9 mouse cellular contexts compared by ENCODE assay signal in the genomic region with DNA sequence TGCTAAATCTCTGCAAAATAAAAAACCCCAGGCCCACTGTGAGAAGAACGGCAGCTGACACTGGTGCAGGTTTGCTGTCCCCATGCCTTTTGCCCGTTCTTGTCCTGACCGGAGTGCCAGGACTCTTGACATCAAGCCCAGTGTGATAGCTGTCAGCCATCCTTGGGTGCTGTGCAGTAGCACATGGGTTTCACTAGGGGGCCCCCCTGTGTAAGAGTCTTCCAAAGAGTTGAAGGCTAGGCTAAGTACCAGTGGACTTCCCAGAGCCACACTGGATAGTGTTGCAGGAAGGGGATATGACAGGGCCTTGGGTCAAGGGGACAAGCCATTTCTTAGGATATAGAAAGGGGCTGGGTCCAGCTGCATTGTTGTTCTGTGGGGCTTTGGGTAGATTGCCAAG. TPM values are rescaled to one million over a fixed set of nuclear protein-coding genes. Genes with fewer than 3 reads are reported as not detected.
DNase-seq lines count a peak whose midpoint lies in the region; ATAC-seq and TF ChIP-seq lines count a peak whose summit lies in the region.
"Had no signal": no experiment of that assay in that cellular context is flagged by ENCODE, and none has a peak within 500 bp of the region (broad histone marks: within the 10 kb centered on the region; RNA-seq: fewer than 3 reads in every experiment).

No protein-coding gene starts in this region.

- 38% methylated on average over 3 of the region's 3 CpGs for WGBS in intestine, postnatal 0 days
- 61% methylated on average over 3 of the region's 3 CpGs for WGBS in midbrain, embryonic 11.5 days

- no peak overlapping the region for H3K27ac ChIP-seq in gastrocnemius, adult 2 months
- no peak overlapping the region for H3K27ac ChIP-seq in intestine, postnatal 0 days (ENCODE audit: low read depth, low read length)
- no peak overlapping the region for H3K27ac ChIP-seq in midbrain, embryonic 11.5 days (ENCODE audit: low read depth, low read length)

- peak; percentile 99 for TF ChIP-seq CTCF in gastrocnemius, adult 2 months (IDR thresholded peaks at IDR 0.05)
- TF ChIP-seq CTCF in intestine, postnatal 0 days (IDR thresholded peaks at IDR 0.05; ENCODE audit: low read depth): peak; percentile 94

- H3K4me3 ChIP-seq in gastrocnemius, adult 2 months: no peak overlapping the region
- H3K4me3 ChIP-seq in intestine, postnatal 0 days (ENCODE audit: low read depth, low read length): no peak overlapping the region
- H3K4me3 ChIP-seq in midbrain, embryonic 11.5 days (ENCODE audit: low read depth, low read length): no peak overlapping the region

- ATAC-seq in intestine, postnatal 0 days: peak; percentile 54; the same call in 1 of the 2 replicates
- peak; percentile 68; the same call in 1 of the 2 replicates for ATAC-seq in midbrain, embryonic 11.5 days (ENCODE audit: low FRiP score)

- no peaks in the 10 kb centered on the region for H3K4me1 ChIP-seq in intestine, postnatal 0 days (replicated peaks; ENCODE audit: control insufficient read depth, insufficient read depth, low read length)
- H3K4me1 ChIP-seq in midbrain, embryonic 11.5 days (ENCODE audit: control insufficient read depth, insufficient read depth, low read length): no peaks in the 10 kb centered on the region

- peaks cover 31% of the 10 kb centered on the region for H3K36me3 ChIP-seq in intestine, postnatal 0 days (ENCODE audit: control insufficient read depth, insufficient read depth)
- 0 out of 2 replicates have a peak, but pooled peaks cover 2% of the 10 kb centered on the region for H3K36me3 ChIP-seq in midbrain, embryonic 11.5 days (ENCODE audit: control insufficient read depth, insufficient read depth, low read length)

- peaks cover 3% of the 10 kb centered on the region; the same call in 1 of the 2 replicates for H3K27me3 ChIP-seq in intestine, postnatal 0 days (replicated peaks; ENCODE audit: control insufficient read depth, insufficient read depth, low read length)
- H3K27me3 ChIP-seq in midbrain, embryonic 11.5 days (ENCODE audit: control insufficient read depth, insufficient read depth, low read length): peaks cover 1% of the 10 kb centered on the region; the same call in 1 of the 2 replicates

- no peak overlapping the region for H3K4me2 ChIP-seq in intestine, postnatal 0 days (replicated peaks; ENCODE audit: low read depth)
- H3K4me2 ChIP-seq in midbrain, embryonic 11.5 days: no peak overlapping the region

- intact Hi-C loops in gastrocnemius, adult 2 months (cut with DNase I): loop anchor here (1.0 kb wide), 1 partner anchor 122 kb away; no protein-coding TSS in a partner anchor
- intact Hi-C loops in left cerebral cortex, postnatal 36 days (cut with DNase I): loop anchor here (2.0 kb wide), 1 partner anchor 122 kb away; no protein-coding TSS in a partner anchor

- H3K9ac ChIP-seq in intestine, postnatal 0 days (ENCODE audit: low read depth, low read length): no peak overlapping the region
- H3K9ac ChIP-seq in midbrain, embryonic 11.5 days (ENCODE audit: low read length): no peak overlapping the region

- DNase-seq in ovary, postnatal 14 days (ENCODE audit: low spot score): peak; percentile 64
- no peak for DNase-seq in ovary, adult 18-20 months (ENCODE audit: low spot score)
- peak; percentile 87 to 90 for DNase-seq in cerebellum, postnatal 10 days
- DNase-seq in gastrocnemius, adult 2 months: peak; percentile 87
- DNase-seq in left cerebral cortex, postnatal 36 days (ENCODE audit: low spot score in 2 of 2): peak; percentile 33 to 46
- peak; percentile 89 for DNase-seq in midbrain, embryonic 11.5 days (ENCODE audit: low spot score, missing footprints)
- DNase-seq in spleen, adult 18-20 months: peak; percentile 40 to 59

- H3K9me3 ChIP-seq in intestine, postnatal 0 days (ENCODE audit: control insufficient read depth): no peaks in the 10 kb centered on the region
- H3K9me3 ChIP-seq in midbrain, embryonic 11.5 days (ENCODE audit: control insufficient read depth, low read length): no peaks in the 10 kb centered on the region
- H3K9me3 ChIP-seq: megakaryocyte, embryonic 14.5 days had no signal

RNA-seq across cellular contexts. Expression of gene Comp, which starts 9.9 kb away (rescaled TPM):
- 10 to 100 TPM in 1 of 2 experiments, 1 to 10 TPM in 1; 5.5 to 31.2 TPM for total RNA-seq in gastrocnemius, adult 2 months (2021)
- 0.25 and 0.41 TPM in 2 replicates for polyA plus RNA-seq in intestine, postnatal 0 days (2015; fragmentation: Nextera tagmentation; extraction: Ambion mirVana)
- total RNA-seq in left cerebral cortex, postnatal 36 days (2021): under 1 TPM; 0.25 to 0.88 TPM
- polyA plus RNA-seq in midbrain, embryonic 11.5 days (2014; fragmentation: Nextera tagmentation; extraction: Ambion mirVana): 0.21 TPM in 1 of 2 replicates, not detected in the other

RNA-seq across cellular contexts. Expression of gene Upf1, which starts 30.2 kb away (rescaled TPM):
- 10 to 100 TPM; 28.1 to 35.1 TPM for total RNA-seq in gastrocnemius, adult 2 months (2021)
- polyA plus RNA-seq in intestine, postnatal 0 days (2015; fragmentation: Nextera tagmentation; extraction: Ambion mirVana): 9.7 and 10.1 TPM in 2 replicates
- total RNA-seq in left cerebral cortex, postnatal 36 days (2021): 10 to 100 TPM; 59.2 to 66.3 TPM
- 19.6 and 19.8 TPM in 2 replicates for polyA plus RNA-seq in midbrain, embryonic 11.5 days (2014; fragmentation: Nextera tagmentation; extraction: Ambion mirVana)

RNA-seq across cellular contexts. Expression of gene Gdf1, which starts 53.7 kb away (rescaled TPM):
- 1 to 10 TPM in 1 of 2 experiments, not detected in 1; 1.0 TPM for total RNA-seq in gastrocnemius, adult 2 months (2021)
- polyA plus RNA-seq in intestine, postnatal 0 days (2015; fragmentation: Nextera tagmentation; extraction: Ambion mirVana): 0.38 TPM in 1 of 2 replicates, not detected in the other
- 10 to 100 TPM; 15.3 to 23.7 TPM for total RNA-seq in left cerebral cortex, postnatal 36 days (2021)
- polyA plus RNA-seq in midbrain, embryonic 11.5 days (2014; fragmentation: Nextera tagmentation; extraction: Ambion mirVana): 0.43 and 1.3 TPM in 2 replicates

RNA-seq across cellular contexts. Expression of gene Crtc1, which starts 56.1 kb away (rescaled TPM):
- total RNA-seq in gastrocnemius, adult 2 months (2021): 1 to 10 TPM; 8.9 to 9.5 TPM
- polyA plus RNA-seq in intestine, postnatal 0 days (2015; fragmentation: Nextera tagmentation; extraction: Ambion mirVana): 8.1 and 9.2 TPM in 2 replicates
- 100 to 1,000 TPM; 116 to 140 TPM for total RNA-seq in left cerebral cortex, postnatal 36 days (2021)
- polyA plus RNA-seq in midbrain, embryonic 11.5 days (2014; fragmentation: Nextera tagmentation; extraction: Ambion mirVana): 11.8 and 12.9 TPM in 2 replicates

Comparison
In these comparisons a context has a peak if more than half of its experiments do, and no peak if none do; other contexts are left out.
1. RNA of gene Gdf1, which starts 53.7 kb away (total RNA-seq): 15.3 to 23.7 TPM in left cerebral cortex, postnatal 36 days; 1.0 TPM in gastrocnemius, adult 2 months; every median in the first group is over 4 times any median in the second.